Mouse (Mus musculus) kidney, adult 2 months (tissue): ENCODE results near the gene Spns3. TPM values are rescaled to one million over a fixed set of nuclear protein-coding genes. Genes with fewer than 3 reads are reported as not detected.

Experiments
- DNase-seq: peaks from one replicate; pipeline ENCODE4 v3.0.0; 2021
- H3K27ac ChIP-seq: fragments of 200-500 bp; 2 replicates; pipeline ENCODE4 v1.5.1; 2012; ENCODE audit warnings: low read depth, low read length, control low read depth, inconsistent platforms; ENCODE audit not compliant: insufficient read depth
- H3K27me3 ChIP-seq: fragments of 200-500 bp; replicated peaks from 2 replicates; pipeline ENCODE4 v1.6.1; 2012; ENCODE audit warnings: mild to moderate bottlenecking, moderate library complexity, low read length, inconsistent platforms; ENCODE audit not compliant: control insufficient read depth, insufficient read depth
- H3K36me3 ChIP-seq: fragments of 200-500 bp; 2 replicates; pipeline ENCODE4 v1.6.1; 2012; ENCODE audit warnings: mild to moderate bottlenecking, moderate library complexity, low read length, inconsistent platforms; ENCODE audit not compliant: control insufficient read depth, insufficient read depth
- H3K4me1 ChIP-seq: fragments of 200-500 bp; 2 replicates; pipeline ENCODE4 v1.6.1; 2011; ENCODE audit warnings: low read length; ENCODE audit not compliant: control insufficient read depth, insufficient read depth
- H3K4me3 ChIP-seq: fragments of 200-500 bp; 2 replicates; pipeline ENCODE4 v1.5.1; 2011; ENCODE audit warnings: mild to moderate bottlenecking, low read depth, low read length, control low read depth; ENCODE audit not compliant: insufficient read depth
- CTCF ChIP-seq: fragments of 200-500 bp; conservative IDR thresholded peaks from 2 replicates; pipeline ENCODE4 v1.5.1; 2011; ENCODE audit warnings: low read depth, mild to moderate bottlenecking, control low read depth, low read length, moderate library complexity, mixed read lengths; ENCODE audit not compliant: insufficient read depth, insufficient read length
- POLR2A ChIP-seq: fragments of 200-500 bp; IDR thresholded peaks from one replicate; pipeline ENCODE4 v1.6.1; 2011; ENCODE audit warnings: low read depth, low read length, control low read depth
- WGBS: fragments of 180-500 bp; shearing (Covaris S2); methylation state at CpG from one replicate; pipeline ENCODE4 v1.1.7; 2018; 5-methylcytosine and 5-hydroxymethylcytosine counted together
- polyA plus RNA-seq: library from polyadenylated mRNA; depleted of rRNA; stranded (reverse); fragments of >200 nt; gene quantifications from 2 replicates; pipeline ENCODE4 v1.2.3, GENCODE M21; 2012

The Spns3 gene
- polyA plus RNA-seq, 1 experiment, result 8.9 TPM

DNA sequence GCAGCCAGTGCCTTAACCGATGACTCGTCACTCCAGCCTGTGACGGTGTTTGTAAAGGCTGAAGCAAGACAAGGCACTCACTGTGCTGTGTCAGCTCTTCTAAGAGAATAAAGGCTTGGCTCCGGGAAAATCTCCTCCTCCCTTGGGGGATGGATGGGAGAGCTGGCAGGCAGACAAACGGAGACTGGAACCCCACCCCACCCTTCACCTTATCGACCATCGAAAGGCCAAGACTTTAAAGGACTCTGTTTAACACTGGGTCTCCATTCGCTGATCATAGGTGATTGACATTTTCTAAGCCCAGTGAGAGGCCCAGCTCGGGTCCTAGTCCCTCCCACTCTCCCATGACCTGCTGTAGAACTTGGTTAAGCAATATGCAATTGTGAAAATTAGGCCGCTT is 8.4 kb downstream of the Spns3 start:
- Histone ChIP-seq H3K36me3 (no peaks in the 10 kb centered on the region), H3K27me3 (no peaks in the 10 kb centered on the region), H3K4me1 (no peaks in the 10 kb centered on the region), H3K4me3 (no peak overlapping the region), H3K27ac (no peak overlapping the region)
- DNase-seq, result no peak
- 77% methylated on average over 10 of the region's 10 CpGs for WGBS
- TF ChIP-seq POLR2A (no peak), CTCF (no peak)

DNA sequence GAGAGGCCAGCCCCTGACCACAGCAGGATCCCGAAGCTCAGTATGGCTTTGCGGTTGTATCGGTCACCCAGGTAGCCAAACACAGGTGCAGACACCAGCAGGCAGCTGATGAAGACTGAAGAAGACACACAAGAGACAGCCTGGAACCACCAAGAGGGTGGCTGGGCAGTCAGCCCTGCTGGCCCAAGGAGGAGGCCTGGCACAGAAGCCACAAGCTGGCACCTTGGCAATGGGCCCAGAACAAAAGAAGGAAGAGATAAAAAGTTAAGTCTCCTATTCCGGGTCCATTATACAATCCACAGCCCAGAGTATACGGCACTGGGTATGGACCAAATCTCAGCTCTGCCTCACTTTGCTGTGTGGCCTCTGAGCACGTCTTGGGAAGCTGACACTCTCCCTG is 9.9 kb downstream of the Spns3 start:
- H3K27me3 ChIP-seq, result no peaks in the 10 kb centered on the region
- TF ChIP-seq CTCF (no peak), POLR2A (no peak)
- no peaks in the 10 kb centered on the region for H3K4me1 ChIP-seq
- peak; percentile 64 for DNase-seq
- no peak overlapping the region for H3K4me3 ChIP-seq
- H3K27ac ChIP-seq, result no peak overlapping the region
- no peaks in the 10 kb centered on the region for H3K36me3 ChIP-seq
- whole genome bisulfite sequencing, result 77% methylated on average over 6 of the region's 6 CpGs

DNA sequence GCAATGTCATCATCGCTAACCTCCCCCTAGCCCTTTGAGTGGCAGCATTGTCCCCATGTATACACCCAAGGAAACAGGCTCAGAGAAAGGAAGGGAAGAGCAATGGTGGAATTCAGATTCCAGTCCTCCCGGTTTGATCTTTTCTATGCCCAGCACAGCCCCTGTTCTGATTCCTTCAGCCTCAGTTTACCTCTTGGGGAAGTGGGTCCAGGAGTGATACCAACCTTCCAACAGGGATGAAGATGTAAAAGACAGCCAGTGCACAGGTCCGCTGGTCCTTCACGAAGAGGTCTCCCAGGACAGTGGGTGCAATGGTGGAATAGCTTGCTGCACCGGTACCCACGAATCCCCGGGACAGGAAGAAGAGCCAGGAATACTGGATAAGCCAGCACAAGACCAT is 11.5 kb downstream of the Spns3 start:
- no peak overlapping the region for H3K27ac ChIP-seq
- DNase-seq, result no peak
- no peak overlapping the region for H3K4me3 ChIP-seq
- no peaks in the 10 kb centered on the region for H3K36me3 ChIP-seq
- 95% methylated on average over 7 of the region's 7 CpGs for WGBS
- TF ChIP-seq POLR2A, result no peak
- no peak for TF ChIP-seq CTCF
- H3K27me3 ChIP-seq, result no peaks in the 10 kb centered on the region
- H3K4me1 ChIP-seq, result no peaks in the 10 kb centered on the region

DNA sequence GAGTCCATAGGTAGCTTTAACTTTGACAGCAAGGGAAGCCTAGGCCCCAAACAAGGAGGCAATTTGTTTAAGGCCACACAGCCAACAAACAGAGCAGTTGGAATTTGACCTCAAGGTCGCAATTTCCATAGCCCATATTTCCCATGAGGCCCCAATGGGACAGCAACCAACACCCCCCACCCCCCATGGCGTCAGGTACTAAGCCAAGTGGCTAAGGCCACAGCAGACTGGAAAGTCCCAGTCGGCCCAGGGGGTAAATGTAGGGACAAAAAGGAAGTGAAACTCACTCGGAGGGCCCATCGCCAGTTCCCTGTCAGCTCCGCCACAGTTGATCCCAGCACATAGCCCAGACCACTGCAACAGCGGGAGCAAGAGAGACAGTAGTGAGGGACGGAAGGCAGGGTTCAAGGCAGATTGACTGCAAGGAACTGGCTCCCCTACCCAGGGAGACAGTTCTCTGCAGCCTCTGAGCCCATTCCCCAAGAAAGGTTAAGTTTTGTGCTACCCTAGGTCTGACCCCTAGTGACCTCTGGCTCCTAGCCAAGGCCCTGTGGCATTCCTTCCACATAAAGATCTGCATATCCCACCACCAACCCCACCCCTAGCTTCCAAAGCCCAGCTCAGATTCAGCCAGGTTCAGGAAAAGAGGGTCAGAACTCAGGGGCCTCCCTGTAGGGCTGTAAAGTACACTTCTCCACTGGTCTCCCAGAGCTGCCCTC is 12.1 kb downstream of the Spns3 start:
- peak; percentile 52 for DNase-seq
- H3K4me3 ChIP-seq, result no peak overlapping the region
- TF ChIP-seq CTCF, result no peak
- TF ChIP-seq POLR2A, result no peak
- H3K27ac ChIP-seq, result no peak overlapping the region
- H3K27me3 ChIP-seq, result no peaks in the 10 kb centered on the region
- no peaks in the 10 kb centered on the region for H3K4me1 ChIP-seq
- 55% methylated on average over 8 of the region's 8 CpGs for WGBS
- H3K36me3 ChIP-seq, result no peaks in the 10 kb centered on the region

DNA sequence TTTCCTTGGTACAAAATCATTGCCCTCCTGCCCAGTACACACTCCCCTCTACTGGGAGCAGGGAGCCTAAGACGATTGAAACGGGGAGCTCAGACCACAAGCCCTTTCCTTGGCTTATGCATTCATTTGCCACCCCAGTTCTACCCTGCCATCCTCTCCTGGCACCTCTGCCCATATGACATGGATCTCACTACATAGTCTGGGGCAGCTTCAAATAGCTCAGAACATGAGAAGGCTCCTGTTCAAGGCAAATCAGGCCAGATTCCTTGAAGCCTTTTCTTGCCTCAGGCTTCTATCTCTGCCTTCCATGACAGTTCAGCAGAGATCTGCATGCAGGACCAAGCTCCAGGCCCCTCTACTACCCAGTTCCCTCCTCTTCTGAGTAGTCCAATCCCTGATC is 12.8 kb downstream of the Spns3 start:
- TF ChIP-seq CTCF, result no peak
- no peak for TF ChIP-seq POLR2A

DNA sequence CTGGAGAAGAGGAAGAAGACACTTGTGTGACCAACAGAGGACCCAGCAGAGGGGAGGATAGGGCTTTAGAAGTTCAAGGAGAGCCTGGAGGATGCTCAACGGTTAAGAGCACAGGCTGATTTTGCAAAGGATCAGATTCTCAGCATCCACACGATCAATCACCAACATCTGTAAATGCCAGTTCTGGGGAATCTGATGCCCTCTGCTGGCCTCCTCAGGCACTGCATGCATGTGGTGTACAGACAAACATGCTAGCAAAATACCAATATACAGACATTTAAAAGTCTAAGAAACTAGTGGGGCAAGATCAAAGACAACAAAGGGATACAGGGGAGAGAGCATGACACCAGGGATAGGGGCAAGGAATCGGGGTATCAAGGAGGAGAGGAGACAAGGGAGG is 14.8 kb downstream of the Spns3 start:
- TF ChIP-seq POLR2A, result no peak
- peak; percentile 52 for TF ChIP-seq CTCF
- DNase-seq, result peak; percentile 17
- WGBS, result 90% methylated on average over 3 of the region's 3 CpGs
- Histone ChIP-seq H3K27me3 (no peaks in the 10 kb centered on the region), H3K36me3 (no peaks in the 10 kb centered on the region), H3K27ac (no peak overlapping the region), H3K4me3 (no peak overlapping the region), H3K4me1 (no peaks in the 10 kb centered on the region)

More for the DNA sequence above, 12.8 kb downstream of the Spns3 start:
- H3K27me3 ChIP-seq, result no peaks in the 10 kb centered on the region
- no peaks in the 10 kb centered on the region for H3K36me3 ChIP-seq
- DNase-seq, result no peak
- H3K27ac ChIP-seq, result no peak overlapping the region
- no peaks in the 10 kb centered on the region for H3K4me1 ChIP-seq
- 95% methylated on average over 2 of the region's 2 CpGs for WGBS
- H3K4me3 ChIP-seq, result no peak overlapping the region

DNA sequence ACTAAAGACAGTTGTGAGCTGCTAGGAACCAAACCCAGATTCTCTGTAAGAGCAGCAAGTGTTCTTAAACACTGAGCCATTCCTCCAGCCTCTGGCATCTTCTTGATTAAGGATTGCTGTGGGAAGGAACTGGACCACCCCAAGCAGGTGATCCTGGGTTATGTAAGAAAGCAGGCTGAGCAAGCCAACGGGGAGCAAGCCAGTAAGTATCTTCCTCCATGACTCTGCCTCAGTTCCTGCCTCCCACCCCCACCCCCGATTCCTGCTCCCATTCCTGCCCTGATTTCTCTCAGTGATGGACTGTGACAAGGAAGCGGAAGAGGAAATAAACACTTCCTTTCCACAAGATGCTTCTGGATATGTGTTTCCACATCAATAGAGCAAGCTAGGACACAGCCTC is 17.4 kb downstream of the Spns3 start:
- WGBS, result 78% methylated on average over 3 of the region's 3 CpGs
- TF ChIP-seq POLR2A (no peak), CTCF (no peak)
- H3K27ac ChIP-seq, result no peak overlapping the region

DNA sequence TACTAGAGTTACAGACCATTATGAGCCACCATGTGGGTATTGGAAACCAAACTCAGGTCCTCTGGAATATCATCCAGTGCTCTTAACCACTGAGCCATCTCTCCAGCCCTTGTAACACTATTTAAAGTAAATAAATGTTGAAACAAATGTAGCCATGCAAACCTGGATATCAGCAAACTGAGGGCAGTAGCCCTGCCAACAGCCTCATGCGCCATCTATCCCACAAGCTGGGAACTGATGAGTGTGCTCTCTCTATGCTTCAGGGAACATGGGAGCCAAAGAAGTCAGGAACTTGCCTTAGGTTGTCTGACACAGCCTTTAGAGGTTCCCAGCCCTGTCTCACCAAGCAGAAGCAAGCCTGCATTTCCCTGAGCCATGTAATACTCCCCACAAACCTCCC is 18.7 kb downstream of the Spns3 start:
- DNase-seq, result peak; percentile 57
- TF ChIP-seq POLR2A, result no peak
- TF ChIP-seq CTCF, result peak; percentile 78
- Histone ChIP-seq H3K36me3 (no peaks in the 10 kb centered on the region), H3K27ac (no peak overlapping the region), H3K4me3 (no peak overlapping the region), H3K27me3 (no peaks in the 10 kb centered on the region), H3K4me1 (no peaks in the 10 kb centered on the region)
- WGBS, result 50% methylated on average over 1 of the region's 1 CpGs

More for the DNA sequence above, 17.4 kb downstream of the Spns3 start:
- no peaks in the 10 kb centered on the region for H3K27me3 ChIP-seq
- DNase-seq, result no peak
- H3K4me3 ChIP-seq, result no peak overlapping the region
- H3K36me3 ChIP-seq, result no peaks in the 10 kb centered on the region
- H3K4me1 ChIP-seq, result no peaks in the 10 kb centered on the region
